Mouse (Mus musculus): Measurements from ENCODE around the gene Olfr1052. TPM values are rescaled to one million over a fixed set of nuclear protein-coding genes. Genes with fewer than 3 reads are reported as not detected.
"Not testable (repeated sequence)": the region's sequence is repeated elsewhere in the genome, so short reads cannot be mapped to it uniquely, and the experiment has no call there.

Gene Olfr1052
- polyA plus RNA-seq (2014; fragmentation: Nextera tagmentation; extraction: Ambion mirVana) = not detected in 2 replicates

- no peak for ATAC-seq (ENCODE audit: insufficient read depth)
- Histone ChIP-seq H3K9ac (no peak within 1 kb of the TSS), H3K4me3 (ENCODE audit: low read depth, low read length) (no peak within 1 kb of the TSS), H3K4me1 (ENCODE audit: insufficient read depth) (no peaks in the 10 kb centered on the region), H3K27me3 (ENCODE audit: insufficient read depth, low read length) (no peaks in the 10 kb centered on the region), H3K4me2 (no peak within 1 kb of the TSS), H3K9me3 (ENCODE audit: low read depth, low read length) (no peaks in the 10 kb centered on the region), H3K36me3 (ENCODE audit: insufficient read depth) (no peaks in the 10 kb centered on the region), H3K27ac (ENCODE audit: low read depth) (no peak within 1 kb of the TSS)
- DNase-seq = no peak
- TF ChIP-seq CTCF (IDR thresholded peaks at IDR 0.05; ENCODE audit: low read depth) = no peak
Observed at GRCm38 (mm10) chr2:86292155-86292554, at the start of gene Olfr1052. Gene Olfr1052, plus strand, starts transcription at chr2:86292455.

- not testable (repeated sequence) for H3K4me3 ChIP-seq (ENCODE audit: low read depth, low read length); H3K9me3 ChIP-seq (ENCODE audit: low read depth, low read length); H3K27ac ChIP-seq (ENCODE audit: low read depth); H3K27me3 ChIP-seq (ENCODE audit: insufficient read depth, low read length); H3K4me2 ChIP-seq; DNase-seq; ATAC-seq (ENCODE audit: insufficient read depth); H3K36me3 ChIP-seq (ENCODE audit: insufficient read depth); H3K4me1 ChIP-seq (ENCODE audit: insufficient read depth); H3K9ac ChIP-seq
Observed at GRCm38 (mm10) chr2:86258228-86258627, 34.0 kb upstream of the Olfr1052 start, which contains the start of gene Olfr1049. Gene Olfr1049, minus strand, starts transcription at chr2:86258328.

GRCm38 (mm10) chr2:86278988-86279387 lies 13.3 kb upstream of the Olfr1052 start, which contains the start of gene Olfr1051:
Gene Olfr1051, minus strand, starts transcription at chr2:86279088.
- H3K9me3 ChIP-seq (ENCODE audit: low read depth, low read length); H3K27me3 ChIP-seq (ENCODE audit: insufficient read depth, low read length); H3K4me3 ChIP-seq (ENCODE audit: low read depth, low read length); DNase-seq; H3K27ac ChIP-seq (ENCODE audit: low read depth); ATAC-seq (ENCODE audit: insufficient read depth); H3K9ac ChIP-seq; H3K4me1 ChIP-seq (ENCODE audit: insufficient read depth); H3K4me2 ChIP-seq; H3K36me3 ChIP-seq (ENCODE audit: insufficient read depth): not testable (repeated sequence)

- no peaks in the 10 kb centered on the region for H3K27me3 ChIP-seq (ENCODE audit: insufficient read depth, low read length)
- no peak within 1 kb of the TSS for H3K4me2 ChIP-seq
- DNase-seq (no peak), ATAC-seq (ENCODE audit: insufficient read depth) (no peak)
- no peak within 1 kb of the TSS for H3K9ac ChIP-seq
- no peaks in the 10 kb centered on the region for H3K9me3 ChIP-seq (ENCODE audit: low read depth, low read length)
- H3K36me3 ChIP-seq (ENCODE audit: insufficient read depth) = no peaks in the 10 kb centered on the region
- TF ChIP-seq CTCF (IDR thresholded peaks at IDR 0.05; ENCODE audit: low read depth) = no peak
- H3K4me1 ChIP-seq (ENCODE audit: insufficient read depth) = no peaks in the 10 kb centered on the region
- no peak within 1 kb of the TSS for H3K4me3 ChIP-seq (ENCODE audit: low read depth, low read length)
- no peak within 1 kb of the TSS for H3K27ac ChIP-seq (ENCODE audit: low read depth)
- 60% methylated on average over 3 of the region's 3 CpGs for WGBS
Observed at GRCm38 (mm10) chr2:86315184-86315583, 22.9 kb downstream of the Olfr1052 start, which contains the start of gene Olfr1053. Gene Olfr1053, minus strand, starts transcription at chr2:86315284.

DNA sequence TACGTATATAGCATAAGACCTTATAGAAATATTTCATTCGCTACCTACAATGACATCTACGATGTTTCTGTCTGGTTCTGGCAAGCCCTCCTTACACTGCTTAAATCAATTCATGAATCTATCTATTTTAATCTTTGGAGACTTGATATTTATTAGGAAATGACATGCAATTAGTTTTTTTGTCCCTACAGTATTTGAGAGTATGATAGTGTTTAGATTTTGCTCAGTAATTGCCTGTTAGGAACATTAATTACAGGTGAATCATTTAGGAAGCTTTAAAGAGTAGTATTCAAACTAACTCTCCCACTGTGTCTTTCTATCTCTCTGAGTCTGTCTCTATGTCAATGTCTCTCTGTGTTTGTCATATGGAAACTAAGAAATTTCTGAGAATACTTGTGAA lies 43.1 kb downstream of the Olfr1052 start, which contains the start of gene Olfr1054:
Gene Olfr1054 (minus strand): TSS at position 101 of the 400 bp plus-strand sequence.
- H3K4me3 ChIP-seq (ENCODE audit: low read depth, low read length) = no peak within 1 kb of the TSS
- no peak for TF ChIP-seq CTCF (IDR thresholded peaks at IDR 0.05; ENCODE audit: low read depth)
- 87% methylated on average over 3 of the region's 3 CpGs for WGBS
- H3K9ac ChIP-seq = no peak within 1 kb of the TSS
- no peaks in the 10 kb centered on the region for H3K36me3 ChIP-seq (ENCODE audit: insufficient read depth)
- no peak within 1 kb of the TSS for H3K27ac ChIP-seq (ENCODE audit: low read depth)
- H3K27me3 ChIP-seq (ENCODE audit: insufficient read depth, low read length) = no peaks in the 10 kb centered on the region
- H3K9me3 ChIP-seq (ENCODE audit: low read depth, low read length) = no peaks in the 10 kb centered on the region
- H3K4me1 ChIP-seq (ENCODE audit: insufficient read depth) = no peaks in the 10 kb centered on the region
- ATAC-seq (ENCODE audit: insufficient read depth) = no peak
- no peak within 1 kb of the TSS for H3K4me2 ChIP-seq
- DNase-seq = no peak

Other genes with a start within 250 kb of the Olfr1052 start
- gene Olfr1034, start 246.6 kb upstream of the Olfr1052 start, polyA plus RNA-seq (2014; fragmentation: Nextera tagmentation; extraction: Ambion mirVana) = not detected in 2 replicates
- gene Olfr1036, start 218.5 kb upstream of the Olfr1052 start, polyA plus RNA-seq (2014; fragmentation: Nextera tagmentation; extraction: Ambion mirVana) = not detected in 2 replicates
- gene Olfr1037, start 205.1 kb upstream of the Olfr1052 start, polyA plus RNA-seq (2014; fragmentation: Nextera tagmentation; extraction: Ambion mirVana) = not detected in 2 replicates
- not detected in 2 replicates for gene Olfr1039, start 156.5 kb upstream of the Olfr1052 start, polyA plus RNA-seq (2014; fragmentation: Nextera tagmentation; extraction: Ambion mirVana)
- gene Olfr1040, start 145.7 kb upstream of the Olfr1052 start, polyA plus RNA-seq (2014; fragmentation: Nextera tagmentation; extraction: Ambion mirVana) = not detected in 2 replicates
- gene Olfr1042, start 130.6 kb upstream of the Olfr1052 start, polyA plus RNA-seq (2014; fragmentation: Nextera tagmentation; extraction: Ambion mirVana) = not detected in 2 replicates
- gene Olfr1043, start 124.9 kb upstream of the Olfr1052 start, polyA plus RNA-seq (2014; fragmentation: Nextera tagmentation; extraction: Ambion mirVana) = not detected in 2 replicates
- gene Olfr1044, start 114.6 kb upstream of the Olfr1052 start, polyA plus RNA-seq (2014; fragmentation: Nextera tagmentation; extraction: Ambion mirVana) = not detected in 2 replicates
- not detected in 2 replicates for gene Olfr52, start 106.8 kb upstream of the Olfr1052 start, polyA plus RNA-seq (2014; fragmentation: Nextera tagmentation; extraction: Ambion mirVana)
- not detected in 2 replicates for gene Olfr1045, start 89.4 kb upstream of the Olfr1052 start, polyA plus RNA-seq (2014; fragmentation: Nextera tagmentation; extraction: Ambion mirVana)
- gene Olfr1046, start 73.1 kb upstream of the Olfr1052 start, polyA plus RNA-seq (2014; fragmentation: Nextera tagmentation; extraction: Ambion mirVana) = not detected in 2 replicates
- gene Olfr1047, start 61.1 kb upstream of the Olfr1052 start, polyA plus RNA-seq (2014; fragmentation: Nextera tagmentation; extraction: Ambion mirVana) = not detected in 2 replicates
- gene Olfr1048, start 52.2 kb upstream of the Olfr1052 start, polyA plus RNA-seq (2014; fragmentation: Nextera tagmentation; extraction: Ambion mirVana) = not detected in 2 replicates
- not detected in 2 replicates for gene Olfr1049, start 34.1 kb upstream of the Olfr1052 start, polyA plus RNA-seq (2014; fragmentation: Nextera tagmentation; extraction: Ambion mirVana)
- not detected in 2 replicates for gene Olfr1051, start 13.4 kb upstream of the Olfr1052 start, polyA plus RNA-seq (2014; fragmentation: Nextera tagmentation; extraction: Ambion mirVana)
- not detected in 2 replicates for gene Olfr1053, start 22.8 kb downstream of the Olfr1052 start, polyA plus RNA-seq (2014; fragmentation: Nextera tagmentation; extraction: Ambion mirVana)
- gene Olfr1054, start 43.0 kb downstream of the Olfr1052 start, polyA plus RNA-seq (2014; fragmentation: Nextera tagmentation; extraction: Ambion mirVana) = not detected in 2 replicates
- gene Olfr1055, start 57.8 kb downstream of the Olfr1052 start, polyA plus RNA-seq (2014; fragmentation: Nextera tagmentation; extraction: Ambion mirVana) = not detected in 2 replicates
- gene Olfr1056, start 70.0 kb downstream of the Olfr1052 start, polyA plus RNA-seq (2014; fragmentation: Nextera tagmentation; extraction: Ambion mirVana) = not detected in 2 replicates
- gene Olfr1057, start 85.9 kb downstream of the Olfr1052 start, polyA plus RNA-seq (2014; fragmentation: Nextera tagmentation; extraction: Ambion mirVana) = not detected in 2 replicates
- not detected in 2 replicates for gene Olfr1058, start 96.1 kb downstream of the Olfr1052 start, polyA plus RNA-seq (2014; fragmentation: Nextera tagmentation; extraction: Ambion mirVana)
- not detected in 2 replicates for gene Olfr1061, start 121.6 kb downstream of the Olfr1052 start, polyA plus RNA-seq (2014; fragmentation: Nextera tagmentation; extraction: Ambion mirVana)
- gene Olfr1062, start 134.3 kb downstream of the Olfr1052 start, polyA plus RNA-seq (2014; fragmentation: Nextera tagmentation; extraction: Ambion mirVana) = not detected in 2 replicates
- gene Olfr1065, start 158.1 kb downstream of the Olfr1052 start, polyA plus RNA-seq (2014; fragmentation: Nextera tagmentation; extraction: Ambion mirVana) = not detected in 2 replicates
- not detected in 2 replicates for gene Olfr1066, start 163.8 kb downstream of the Olfr1052 start, polyA plus RNA-seq (2014; fragmentation: Nextera tagmentation; extraction: Ambion mirVana)
- gene Olfr228, start 194.9 kb downstream of the Olfr1052 start, polyA plus RNA-seq (2014; fragmentation: Nextera tagmentation; extraction: Ambion mirVana) = not detected in 2 replicates
- gene Olfr1076, start 216.0 kb downstream of the Olfr1052 start, polyA plus RNA-seq (2014; fragmentation: Nextera tagmentation; extraction: Ambion mirVana) = not detected in 2 replicates